Mouse (Mus musculus) intestine, embryonic 16.5 days (tissue): Measurements from ENCODE around the gene Gm28897. TPM values are rescaled to one million over a fixed set of nuclear protein-coding genes. Genes with fewer than 3 reads are reported as not detected.
"Not testable (repeated sequence)": the region's sequence is repeated elsewhere in the genome, so short reads cannot be mapped to it uniquely, and the experiment has no call there.

ENCODE experiments used
- ATAC-seq: fragments of 200-750 bp; cut with Nextera tagmentation; 2 replicates; pipeline ENCODE4 v1.8.0; 2017; ENCODE audit warnings: moderate TSS enrichment, moderate library complexity
- H3K27ac ChIP-seq: fragments of 300-500 bp; sonication (generic); 2 replicates; pipeline ENCODE4 v1.5.1; 2014; ENCODE audit warnings: mild to moderate bottlenecking, low read length
- H3K27me3 ChIP-seq: fragments of 300-500 bp; sonication (generic); replicated peaks from 2 replicates; pipeline ENCODE4 v1.6.1; 2014; ENCODE audit warnings: low read length, control low read depth, mixed read lengths; ENCODE audit not compliant: control insufficient read depth, insufficient read depth
- H3K36me3 ChIP-seq: fragments of 300-500 bp; sonication (generic); 2 replicates; pipeline ENCODE4 v1.6.1; 2014; ENCODE audit warnings: low read length, control low read depth; ENCODE audit not compliant: control insufficient read depth, insufficient read depth
- H3K4me1 ChIP-seq: fragments of 300-500 bp; sonication (generic); 2 replicates; pipeline ENCODE4 v1.6.1; 2014; ENCODE audit warnings: low read length, control low read depth, mixed read lengths; ENCODE audit not compliant: control insufficient read depth, insufficient read depth
- H3K4me2 ChIP-seq: fragments of 300-500 bp; sonication (generic); 2 replicates; pipeline ENCODE4 v1.6.1; 2014; ENCODE audit warnings: low read depth, low read length, control low read depth
- H3K4me3 ChIP-seq: fragments of 300-500 bp; sonication (generic); 2 replicates; pipeline ENCODE4 v1.5.1; 2014; ENCODE audit warnings: mild to moderate bottlenecking, low read length
- H3K9ac ChIP-seq: fragments of 300-500 bp; sonication (generic); 2 replicates; pipeline ENCODE4 v1.6.1; 2014; ENCODE audit warnings: low read depth, low read length
- H3K9me3 ChIP-seq: fragments of 300-500 bp; sonication (generic); 2 replicates; pipeline ENCODE4 v1.6.1; 2016; ENCODE audit warnings: low read length, control low read depth; ENCODE audit not compliant: control insufficient read depth
- WGBS: fragments of 180-500 bp; shearing (Covaris S2); extraction: QIAGEN DNeasy Blood & Tissue Kit; methylation state at CpG from one replicate; pipeline ENCODE4 v1.1.7; 2014; 5-methylcytosine and 5-hydroxymethylcytosine counted together
- polyA plus RNA-seq: library from polyadenylated mRNA; unstranded; fragments of >200 nt; fragmentation: Nextera tagmentation; extraction: Ambion mirVana; gene quantifications from 2 replicates; pipeline ENCODE4 v1.2.1, GENCODE M21; 2015

The Gm28897 gene
- not detected in 2 replicates for polyA plus RNA-seq

GRCm38 (mm10) chrY:80926695-80927094 lies at the start of gene Gm28897:
TSS of gene Gm28897 (plus strand) at chrY:80926995.
- not testable (repeated sequence) for H3K27me3 ChIP-seq, H3K4me2 ChIP-seq, ATAC-seq, H3K4me3 ChIP-seq, H3K9me3 ChIP-seq, H3K27ac ChIP-seq, H3K36me3 ChIP-seq, H3K9ac ChIP-seq, H3K4me1 ChIP-seq
- WGBS: no CpG with 5 or more reads among the region's 6 CpGs
